Mouse (Mus musculus) T-helper 17 cell (primary cell): ENCODE measurements around the gene Fam129a.

Source experiments
- in situ Hi-C, 2 experiments: fragments of 300-600 bp; cut with MboI, MseI; formaldehyde crosslinking; loops; 1 replicate in 1 of 2; 2 replicates in 1 of 2; pipeline ENCODE4 v1.15.1; 2025; ENCODE audit warnings: high pct_unique_total_duplicates in 2 of 2

The Fam129a gene

DNA sequence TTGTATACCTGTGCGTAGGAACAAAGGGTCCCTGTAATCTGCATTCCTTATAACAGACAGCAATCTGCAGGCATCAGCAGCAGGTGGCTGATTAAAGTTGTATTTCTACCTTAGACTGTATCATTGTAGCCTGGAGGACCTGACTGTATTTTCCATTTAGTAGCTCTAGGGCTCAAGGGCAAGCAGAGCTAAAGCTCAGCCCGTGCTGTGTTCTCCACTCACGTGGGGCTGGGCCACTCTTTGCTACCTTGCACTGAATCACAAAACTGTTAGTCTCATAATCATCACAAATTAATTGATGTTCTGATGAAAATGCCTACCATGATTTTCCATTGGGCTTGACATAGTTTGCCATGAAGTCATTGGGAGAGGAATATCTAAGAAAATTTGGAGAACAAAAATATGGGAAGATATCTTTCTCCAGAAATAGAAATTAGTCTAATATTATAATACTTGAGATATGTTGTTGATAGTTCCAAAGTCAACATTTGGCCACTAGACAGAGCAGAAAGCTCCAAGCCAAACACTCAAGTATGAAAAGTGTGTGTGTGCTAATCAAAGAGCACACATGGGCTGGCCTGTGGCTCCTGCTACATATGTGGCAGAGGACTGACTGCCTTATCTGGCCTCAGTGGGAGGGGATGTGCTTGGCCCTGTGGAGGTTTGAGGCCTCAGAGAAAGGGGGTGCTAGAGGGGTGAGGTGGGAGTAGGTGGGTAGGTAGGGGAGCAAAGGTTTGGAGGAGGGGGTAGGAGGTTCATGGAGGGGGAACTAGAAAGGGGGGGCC is 53.6 kb downstream of the Fam129a start:
- in situ Hi-C loops: no loop called here

DNA sequence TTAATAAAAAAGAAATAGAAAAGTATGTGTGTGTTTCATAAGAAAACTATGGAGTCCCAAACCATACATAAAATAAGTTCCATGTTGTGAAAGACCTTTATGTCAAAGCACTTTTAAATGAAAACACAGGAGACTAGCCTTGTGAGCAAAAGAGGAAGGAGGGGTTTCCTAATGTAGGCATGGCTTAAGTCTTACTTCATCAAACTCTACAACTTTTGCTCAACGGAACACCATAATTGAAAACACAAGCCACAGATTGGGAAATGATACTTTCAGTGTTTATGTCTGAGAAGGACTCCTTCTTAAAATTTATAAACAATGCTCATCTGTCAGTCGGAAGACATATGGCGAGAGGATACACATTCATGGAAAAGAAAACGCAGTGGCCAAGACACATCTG is 54.3 kb downstream of the Fam129a start:
- in situ Hi-C loops: no loop called here

GRCm38 (mm10) chr1:151625690-151626089 is 54.7 kb downstream of the Fam129a start:
- in situ Hi-C loops: no loop called here

GRCm38 (mm10) chr1:151626631-151627030 is 55.6 kb downstream of the Fam129a start:
- in situ Hi-C loops: no loop called here

- in situ Hi-C loops: no loop called here
Measured at GRCm38 (mm10) chr1:151627141-151627540, 56.2 kb downstream of the Fam129a start.

GRCm38 (mm10) chr1:151629591-151630250 is 58.7 kb downstream of the Fam129a start:
- in situ Hi-C loops: no loop called here

GRCm38 (mm10) chr1:151630251-151630628 is 59.3 kb downstream of the Fam129a start:
- in situ Hi-C loops: no loop called here

GRCm38 (mm10) chr1:151631061-151631460 is 60.1 kb downstream of the Fam129a start:
- in situ Hi-C loops: no loop called here

DNA sequence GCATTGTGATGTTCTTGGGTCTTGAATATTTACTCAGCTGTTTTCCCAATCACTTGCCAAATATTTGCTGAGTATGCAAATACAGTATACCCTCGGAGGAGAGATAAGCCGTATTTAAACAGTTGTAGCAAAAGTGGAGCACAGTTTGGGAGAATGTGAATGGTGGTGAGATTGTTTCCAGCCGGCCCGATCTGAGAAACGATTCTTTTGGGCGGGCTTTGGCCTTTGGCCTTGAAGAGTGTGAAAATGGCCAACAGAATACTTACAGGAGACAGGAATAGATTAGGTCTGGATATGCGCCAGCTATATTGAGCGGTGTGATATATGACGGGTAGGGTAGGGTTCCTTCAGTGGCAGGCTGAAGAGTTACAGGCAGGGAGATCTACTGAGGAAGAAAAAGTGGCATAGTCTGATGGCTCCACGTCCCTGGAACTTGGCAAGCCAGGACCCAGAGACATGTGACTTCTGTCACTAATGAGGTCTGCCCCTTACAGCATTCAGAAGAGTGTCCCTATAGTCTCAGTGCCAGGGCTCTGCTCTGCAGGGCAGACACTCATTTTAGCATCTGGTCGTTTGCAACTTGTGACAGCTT is 60.8 kb downstream of the Fam129a start:
- in situ Hi-C loops: no loop called here

DNA sequence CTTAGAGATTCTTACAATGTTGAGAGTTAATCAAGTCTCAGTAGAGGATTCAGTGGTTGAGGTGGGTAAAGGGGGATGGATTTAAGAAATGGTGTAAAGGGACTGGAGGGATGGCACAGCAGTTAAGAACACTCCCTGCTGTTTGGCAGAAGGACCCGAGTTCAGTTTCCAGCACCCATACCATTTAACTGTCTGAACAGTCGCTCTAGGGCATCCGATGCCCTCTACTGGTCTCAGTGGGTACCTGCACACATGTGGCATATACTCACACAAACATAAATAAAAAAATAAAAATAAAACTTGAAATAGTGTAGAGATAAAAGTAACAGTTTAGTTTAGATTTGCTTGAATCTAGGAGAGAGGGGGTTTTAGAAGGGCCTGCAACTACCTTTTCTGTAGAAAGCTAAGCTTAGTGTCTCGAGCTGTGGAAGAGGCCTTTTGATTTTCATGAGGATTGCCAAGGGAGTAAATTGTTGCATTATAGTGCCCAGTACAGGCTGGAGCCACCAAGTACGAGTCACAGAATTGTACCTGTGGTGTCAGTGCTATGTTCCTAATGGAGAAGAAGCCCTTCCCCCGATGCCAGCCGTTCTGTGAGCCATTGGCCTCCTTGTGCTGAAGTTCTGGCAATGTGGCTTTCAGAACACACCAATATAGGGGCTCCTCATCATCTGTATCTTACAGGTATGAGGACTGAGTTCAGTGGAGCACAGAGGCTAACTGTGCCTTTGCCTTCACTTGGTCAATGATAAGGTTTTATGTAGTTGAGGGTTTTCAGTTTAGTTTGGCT is 61.8 kb downstream of the Fam129a start:
- in situ Hi-C loops: no loop called here

DNA sequence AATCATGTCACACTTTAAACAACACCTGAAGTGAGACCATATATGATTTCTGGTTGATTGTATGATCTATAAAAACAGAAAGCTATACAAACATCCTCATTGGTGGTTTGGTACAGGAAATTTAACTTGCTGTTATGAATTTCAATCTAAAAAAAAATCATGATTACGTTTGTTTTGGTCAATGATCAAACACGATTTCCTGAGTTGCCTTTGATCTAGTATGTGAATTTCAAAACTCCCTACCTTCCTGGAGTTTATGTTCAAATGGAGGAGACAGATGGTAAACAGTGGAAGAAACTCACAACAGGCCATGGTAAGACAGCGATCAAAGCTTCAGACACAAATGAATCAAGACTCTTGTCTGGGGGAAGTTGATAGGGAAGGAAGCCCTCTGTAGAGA is 65.7 kb downstream of the Fam129a start:
- in situ Hi-C loops: loop anchor here (5.0 kb wide), 2 partner anchors 49 to 69 kb away; no protein-coding TSS in a partner anchor

- in situ Hi-C loops: loop anchor here (5.0 kb wide), 2 partner anchors 50 to 70 kb away; no protein-coding TSS in a partner anchor
Measured at GRCm38 (mm10) chr1:151637351-151637922, 66.5 kb downstream of the Fam129a start.

DNA sequence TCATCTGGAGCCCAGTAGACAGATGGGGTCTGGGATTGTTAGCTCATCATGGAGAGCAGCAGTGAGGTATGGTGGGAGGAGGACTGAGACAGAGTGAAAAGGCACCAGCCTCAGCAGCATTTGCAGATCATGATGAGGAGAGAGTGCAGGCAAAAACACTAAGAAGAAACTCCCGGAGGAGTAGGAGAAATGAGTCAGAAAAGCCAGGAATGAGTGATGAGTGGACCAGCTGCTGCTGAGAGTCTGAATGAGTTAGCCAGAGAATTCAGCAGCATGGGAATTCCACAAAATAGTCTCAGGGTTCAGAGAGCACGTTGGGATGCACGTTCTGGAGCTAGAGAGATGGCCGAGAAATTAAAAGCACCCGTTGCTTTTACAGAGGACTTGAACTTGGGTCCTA is 67.4 kb downstream of the Fam129a start:
- in situ Hi-C loops: loop anchor here (5.0 kb wide), 2 partner anchors 51 to 71 kb away; no protein-coding TSS in a partner anchor

- in situ Hi-C loops: loop anchor here (5.0 kb wide), 2 partner anchors 51 to 71 kb away; no protein-coding TSS in a partner anchor
Measured at GRCm38 (mm10) chr1:151638770-151639169, 67.8 kb downstream of the Fam129a start.

DNA sequence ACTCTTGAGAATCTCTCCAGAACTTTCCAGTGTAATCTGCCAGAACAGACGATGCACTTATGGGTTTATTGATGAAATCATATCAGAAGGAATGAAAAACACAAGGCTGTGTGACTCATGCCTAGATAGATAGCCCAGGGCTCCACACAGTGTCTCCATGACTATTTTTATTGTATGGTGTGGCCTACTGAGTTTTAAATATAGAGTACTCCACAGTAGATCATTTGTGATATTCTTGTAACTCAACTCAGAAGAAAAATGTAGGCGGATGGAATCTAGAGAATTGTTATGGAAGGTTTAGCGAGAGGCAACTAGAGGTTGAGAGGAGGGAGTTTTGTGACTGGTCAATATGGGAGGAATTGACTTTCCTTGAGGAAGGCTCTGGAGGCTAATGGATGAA is 75.4 kb downstream of the Fam129a start:
- in situ Hi-C loops: no loop called here

- in situ Hi-C loops: no loop called here
Measured at GRCm38 (mm10) chr1:151648099-151648498, 77.1 kb downstream of the Fam129a start.

DNA sequence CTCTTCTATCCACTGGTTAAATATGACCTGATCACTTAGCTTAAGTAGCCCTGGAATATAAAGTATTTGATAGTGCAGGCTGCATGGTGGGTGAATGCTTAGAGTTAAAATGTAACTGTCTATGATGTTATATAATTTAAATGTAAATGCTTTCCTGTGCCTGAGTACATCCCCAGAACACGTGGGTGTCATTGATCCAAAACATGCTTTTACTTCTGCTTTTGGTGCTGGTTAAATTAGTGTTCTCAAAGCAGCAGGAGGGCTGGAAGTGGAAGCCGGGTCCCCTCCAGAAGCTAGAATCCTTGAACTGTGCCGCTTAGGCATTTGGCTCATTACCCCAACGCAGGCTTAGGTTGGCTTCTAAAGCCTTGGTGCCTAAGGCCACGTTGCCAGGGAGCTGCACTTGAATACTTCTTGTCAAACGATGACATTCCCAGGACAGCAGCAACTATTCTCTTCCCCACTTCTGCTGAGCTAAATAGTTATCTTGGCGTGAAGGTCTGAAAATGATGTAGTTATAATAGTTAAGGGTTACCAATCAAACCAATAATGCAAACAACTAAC is 86.1 kb downstream of the Fam129a start:
- in situ Hi-C loops: loop anchor here in 1 of 2 experiments (10.0 kb wide), 1 partner anchor 1492 kb away; no protein-coding TSS in a partner anchor

GRCm38 (mm10) chr1:151658291-151658830 is 87.4 kb downstream of the Fam129a start:
- in situ Hi-C loops: loop anchor here in 1 of 2 experiments (10.0 kb wide), 1 partner anchor 1494 kb away; no protein-coding TSS in a partner anchor

- in situ Hi-C loops: loop anchor here in 1 of 2 experiments (10.0 kb wide), 1 partner anchor 1495 kb away; no protein-coding TSS in a partner anchor
Measured at GRCm38 (mm10) chr1:151659636-151660035, 88.7 kb downstream of the Fam129a start.

- in situ Hi-C loops: no loop called here
Measured at GRCm38 (mm10) chr1:151660251-151660650, 89.3 kb downstream of the Fam129a start.
